Mouse (Mus musculus): ENCODE data around the gene Them7. TPM values are rescaled to one million over a fixed set of nuclear protein-coding genes. Genes with fewer than 3 reads are reported as not detected.

The Them7 gene
- polyA plus RNA-seq (2016; fragmentation: Nextera tagmentation; extraction: Ambion mirVana): 0.99 and 1.1 TPM in 2 replicates

DNA sequence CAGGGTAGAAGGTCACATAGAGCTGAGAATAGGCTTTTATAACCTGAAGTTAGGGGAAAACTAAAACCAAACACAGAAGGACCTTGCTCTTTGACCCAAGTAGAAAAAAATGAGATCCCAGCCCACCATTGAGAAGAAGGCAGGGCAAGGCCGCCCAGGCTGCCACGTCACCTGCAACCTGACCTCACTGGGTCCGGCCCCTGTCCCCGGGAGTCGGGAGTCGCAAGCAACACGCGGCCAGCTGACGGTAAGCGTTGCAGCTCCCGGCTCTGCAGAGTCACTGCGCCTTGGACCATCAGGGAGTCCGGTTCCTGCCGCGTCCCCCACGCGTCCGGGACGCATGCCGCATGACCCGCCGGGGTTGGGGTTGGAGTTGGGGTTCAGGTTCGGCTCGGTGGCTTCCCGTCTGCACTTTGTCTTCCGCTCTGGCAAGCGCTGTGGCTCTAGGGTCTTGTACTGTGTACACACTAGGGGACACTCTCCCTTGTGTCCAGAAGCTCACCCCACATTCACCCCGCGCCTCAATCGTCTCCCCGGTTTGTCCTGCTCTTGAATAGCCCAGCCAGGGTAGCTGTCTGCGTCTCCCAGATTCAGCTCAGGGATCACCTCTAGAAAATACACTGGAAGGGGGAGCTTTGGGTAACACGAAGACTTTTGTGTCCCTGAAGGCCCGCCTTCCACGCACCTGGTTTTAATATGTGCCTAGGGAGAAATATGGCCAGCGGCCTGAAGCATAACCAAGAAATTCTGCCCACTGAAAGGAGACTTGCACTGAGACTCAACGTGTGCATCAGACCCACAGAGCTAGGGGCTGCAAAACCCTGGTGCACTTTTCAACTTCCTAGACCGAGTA lies at the start of gene Them7:
Gene Them7, plus strand, starts transcription at position 187 of the 853 bp plus-strand sequence.
- peak; percentile 50; the same call in 1 of the 2 replicates for ATAC-seq (ENCODE audit: insufficient number of reproducible peaks, low FRiP score)
- Histone ChIP-seq H3K27me3 (replicated peaks) (peaks cover 14% of the 10 kb centered on the region; the same call in 1 of the 2 replicates), H3K4me1 (replicated peaks) (peaks cover 27% of the 10 kb centered on the region), H3K4me2 (peak within 1 kb of the TSS; percentile 82), H3K36me3 (no peaks in the 10 kb centered on the region), H3K4me3 (peak within 1 kb of the TSS; percentile 50), H3K27ac (ENCODE audit: poor library complexity, severe bottlenecking) (no peak within 1 kb of the TSS), H3K9me3 (replicated peaks) (no peaks in the 10 kb centered on the region), H3K9ac (peak within 1 kb of the TSS; percentile 42)
- WGBS: 4% methylated on average over 38 of the region's 38 CpGs

DNA sequence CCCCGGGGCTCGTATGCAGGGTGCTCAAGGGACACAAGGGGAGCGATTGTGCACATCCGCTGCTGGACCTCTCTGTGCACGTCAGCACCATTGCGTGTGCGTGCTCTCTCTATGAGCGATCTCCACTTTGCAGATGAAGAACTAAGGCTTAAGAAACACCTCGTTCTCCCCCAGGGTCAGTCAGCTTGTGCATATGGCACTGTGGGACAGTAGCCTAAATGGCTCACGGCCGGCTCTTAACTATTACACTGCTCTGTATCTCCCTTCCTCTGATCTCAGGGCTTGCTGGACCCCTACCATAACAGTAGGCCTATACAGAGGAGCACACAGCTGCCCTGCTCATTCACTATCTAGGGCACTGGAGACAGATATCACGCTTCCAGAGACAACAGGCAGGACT lies 45.2 kb upstream of the Them7 start:
- Histone ChIP-seq H3K27me3 (replicated peaks) (0 out of 2 replicates have a peak, but pooled peaks cover 3% of the 10 kb centered on the region), H3K27ac (ENCODE audit: poor library complexity, severe bottlenecking) (no peak overlapping the region), H3K4me1 (replicated peaks) (0 out of 2 replicates have a peak, but pooled peaks cover 7% of the 10 kb centered on the region), H3K9ac (no peak overlapping the region), H3K36me3 (peaks cover 3% of the 10 kb centered on the region; the same call in 1 of the 2 replicates), H3K9me3 (replicated peaks) (peaks cover 8% of the 10 kb centered on the region), H3K4me3 (no peak overlapping the region), H3K4me2 (no peak overlapping the region)
- ATAC-seq (ENCODE audit: insufficient number of reproducible peaks, low FRiP score): 0 out of 2 replicates have a peak, but pooled peaks have one; percentile 9
- WGBS: 75% methylated on average over 12 of the region's 12 CpGs

DNA sequence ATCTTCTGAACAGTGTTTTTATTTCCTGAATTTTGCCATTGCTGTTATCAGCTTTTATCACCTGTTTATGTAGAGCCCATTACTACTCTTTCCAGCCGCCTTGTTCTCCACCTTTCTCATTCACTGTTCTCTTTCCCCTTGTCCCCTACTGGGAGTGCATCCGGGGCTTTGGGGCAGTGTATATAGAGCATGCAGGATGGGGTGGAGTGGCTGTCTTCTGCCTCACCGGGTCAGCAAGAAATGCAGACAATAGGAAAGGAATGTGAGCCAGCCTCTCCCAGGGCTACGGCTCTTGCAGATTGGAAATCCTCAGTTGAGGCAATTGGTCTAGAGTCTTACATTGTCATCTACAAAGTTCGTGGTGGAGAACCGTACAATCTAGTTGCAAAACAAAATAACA lies 41.6 kb upstream of the Them7 start:
- Histone ChIP-seq H3K36me3 (no peaks in the 10 kb centered on the region), H3K4me1 (replicated peaks) (0 out of 2 replicates have a peak, but pooled peaks cover 7% of the 10 kb centered on the region), H3K9me3 (replicated peaks) (peaks cover 4% of the 10 kb centered on the region), H3K27me3 (replicated peaks) (no peaks in the 10 kb centered on the region), H3K4me3 (no peak overlapping the region), H3K4me2 (no peak overlapping the region), H3K27ac (ENCODE audit: poor library complexity, severe bottlenecking) (no peak overlapping the region), H3K9ac (no peak overlapping the region)
- 41% methylated on average over 6 of the region's 6 CpGs for WGBS
- no peak for ATAC-seq (ENCODE audit: insufficient number of reproducible peaks, low FRiP score)

DNA sequence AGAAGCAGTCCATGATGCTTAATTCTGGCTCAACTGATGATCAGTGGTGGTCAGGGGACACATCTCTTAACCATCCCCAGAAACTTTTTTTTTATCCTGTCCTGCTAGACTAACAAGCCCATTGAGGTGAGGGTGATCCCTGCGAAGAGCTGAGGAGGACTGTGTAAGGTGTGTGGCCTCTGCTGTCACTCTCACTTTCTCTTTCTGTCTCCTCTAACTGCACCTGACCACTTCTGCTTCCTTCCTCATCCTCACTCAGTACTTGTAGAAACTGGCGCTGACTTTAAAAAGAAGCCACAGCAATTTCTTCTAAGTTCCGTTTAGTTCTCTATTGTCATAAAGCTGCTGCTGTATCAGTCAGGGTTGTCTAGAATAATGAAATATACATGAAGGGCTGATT lies 39.0 kb upstream of the Them7 start:
- Histone ChIP-seq H3K9me3 (replicated peaks) (peaks cover 2% of the 10 kb centered on the region), H3K27ac (ENCODE audit: poor library complexity, severe bottlenecking) (no peak overlapping the region), H3K9ac (no peak overlapping the region), H3K4me1 (replicated peaks) (0 out of 2 replicates have a peak, but pooled peaks cover 7% of the 10 kb centered on the region), H3K4me2 (no peak overlapping the region), H3K4me3 (no peak overlapping the region), H3K36me3 (no peaks in the 10 kb centered on the region), H3K27me3 (replicated peaks) (no peaks in the 10 kb centered on the region)
- ATAC-seq (ENCODE audit: insufficient number of reproducible peaks, low FRiP score): no peak
- 89% methylated on average over 3 of the region's 3 CpGs for WGBS

DNA sequence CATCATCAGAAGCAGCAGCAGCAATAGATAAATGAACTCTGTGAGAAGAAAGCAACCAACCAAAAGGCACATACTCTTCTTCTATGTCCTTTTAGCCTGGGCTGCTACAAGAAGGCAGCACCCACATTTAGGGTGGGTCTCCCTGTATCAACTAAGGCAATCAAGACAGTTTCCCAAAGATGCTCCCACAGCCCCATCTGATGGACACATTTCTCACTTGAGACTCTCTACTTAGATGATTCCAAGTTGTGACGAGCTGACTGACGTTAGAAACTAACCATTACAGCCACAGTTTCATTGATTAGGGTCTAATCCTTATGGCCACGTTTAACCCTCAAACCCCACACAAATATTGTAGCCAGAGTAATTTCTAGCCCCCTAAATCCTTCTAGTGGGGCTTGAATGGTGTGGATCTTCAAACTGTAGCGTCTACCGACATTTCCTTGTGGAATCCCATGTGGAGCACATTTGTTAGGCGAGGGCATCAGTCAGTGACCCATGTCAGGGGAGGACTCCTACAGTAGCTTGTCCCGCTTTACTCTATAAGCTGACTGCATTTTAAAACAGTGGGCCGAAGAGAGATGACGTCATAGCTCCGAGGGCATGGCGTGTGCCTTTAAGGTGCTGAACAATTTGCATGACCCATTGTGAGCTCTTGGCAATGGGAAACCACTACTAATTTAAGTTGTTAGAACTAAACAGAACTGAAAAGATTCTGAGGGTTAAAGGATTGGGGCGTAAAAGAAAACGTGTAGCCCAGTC lies 38.2 kb upstream of the Them7 start:
- no peak for ATAC-seq (ENCODE audit: insufficient number of reproducible peaks, low FRiP score)
- no peak overlapping the region for H3K4me3 ChIP-seq
- H3K36me3 ChIP-seq: no peaks in the 10 kb centered on the region
- 72% methylated on average over 13 of the region's 13 CpGs for WGBS
- no peak overlapping the region for H3K9ac ChIP-seq
- no peak overlapping the region for H3K27ac ChIP-seq (ENCODE audit: poor library complexity, severe bottlenecking)
- no peaks in the 10 kb centered on the region for H3K9me3 ChIP-seq (replicated peaks)
- 0 out of 2 replicates have a peak, but pooled peaks cover 7% of the 10 kb centered on the region for H3K4me1 ChIP-seq (replicated peaks)
- no peaks in the 10 kb centered on the region for H3K27me3 ChIP-seq (replicated peaks)
- H3K4me2 ChIP-seq: no peak overlapping the region

DNA sequence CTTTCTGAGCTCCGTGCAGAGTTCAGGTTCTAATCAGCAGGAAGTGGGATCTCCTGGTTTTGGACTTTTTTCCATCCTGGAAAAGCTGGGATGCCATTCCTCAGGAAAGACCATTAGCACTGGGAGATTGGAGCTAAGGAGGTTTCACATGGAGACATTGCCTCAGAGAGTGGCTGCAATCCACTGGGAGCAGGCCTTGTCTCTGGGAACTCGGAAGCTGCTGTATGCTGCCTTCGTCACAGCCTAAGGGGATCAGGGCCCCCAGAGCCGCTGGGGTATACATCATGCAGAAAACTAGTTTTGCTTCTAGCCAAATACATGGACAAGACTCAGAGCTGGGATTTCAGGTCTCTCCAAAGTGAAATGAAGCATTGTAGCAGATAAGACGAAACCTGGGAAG lies 37.5 kb upstream of the Them7 start:
- no peaks in the 10 kb centered on the region for H3K9me3 ChIP-seq (replicated peaks)
- H3K36me3 ChIP-seq: no peaks in the 10 kb centered on the region
- ATAC-seq (ENCODE audit: insufficient number of reproducible peaks, low FRiP score): no peak
- no peak overlapping the region for H3K27ac ChIP-seq (ENCODE audit: poor library complexity, severe bottlenecking)
- H3K4me2 ChIP-seq: no peak overlapping the region
- no peaks in the 10 kb centered on the region for H3K27me3 ChIP-seq (replicated peaks)
- H3K4me1 ChIP-seq (replicated peaks): 0 out of 2 replicates have a peak, but pooled peaks cover 7% of the 10 kb centered on the region
- H3K4me3 ChIP-seq: no peak overlapping the region
- H3K9ac ChIP-seq: no peak overlapping the region
- 59% methylated on average over 5 of the region's 5 CpGs for WGBS

DNA sequence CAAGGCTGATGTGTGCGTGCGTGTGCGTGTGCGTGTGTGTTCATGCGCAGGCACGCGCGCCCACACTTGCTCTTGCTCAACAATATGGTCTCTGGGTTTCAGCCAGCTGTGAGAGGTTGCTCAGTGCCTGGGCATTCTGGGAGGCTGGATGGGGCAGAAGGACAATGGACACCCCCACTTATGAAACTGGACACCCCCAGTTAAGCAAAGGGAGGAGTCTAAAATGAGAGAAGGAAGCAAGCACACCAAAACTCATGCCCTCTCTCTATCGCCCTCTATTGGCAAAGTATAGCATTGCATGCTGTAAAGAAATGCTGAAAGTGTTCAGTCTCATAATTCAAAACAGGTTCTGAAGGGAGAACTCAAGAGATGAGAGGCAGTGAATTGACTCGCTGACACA lies 35.9 kb upstream of the Them7 start:
- 76% methylated on average over 10 of the region's 10 CpGs for WGBS
- Histone ChIP-seq H3K4me2 (no peak overlapping the region), H3K4me3 (no peak overlapping the region)

DNA sequence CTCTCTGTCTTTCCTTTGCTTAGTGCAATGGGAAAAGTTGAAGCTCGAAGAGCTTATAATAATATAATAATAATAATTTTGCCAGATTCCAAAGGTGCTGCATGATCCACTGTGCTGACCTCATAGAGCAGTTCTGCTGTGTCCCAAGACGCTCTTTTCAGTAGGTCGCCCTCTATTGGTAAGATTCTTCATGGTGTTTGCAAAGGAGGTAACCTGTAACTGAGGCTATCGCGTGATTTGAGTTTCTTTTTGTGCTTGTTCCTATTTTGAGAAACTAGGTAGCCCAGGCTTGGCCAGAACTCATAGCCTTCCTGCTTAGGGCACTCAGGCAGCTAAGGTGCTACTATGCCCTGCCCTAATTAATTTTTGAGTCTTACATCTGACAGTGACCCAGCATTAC lies 34.8 kb upstream of the Them7 start:
- H3K9me3 ChIP-seq (replicated peaks): no peaks in the 10 kb centered on the region
- no peaks in the 10 kb centered on the region for H3K36me3 ChIP-seq
- no peak for ATAC-seq (ENCODE audit: insufficient number of reproducible peaks, low FRiP score)
- no peak overlapping the region for H3K27ac ChIP-seq (ENCODE audit: poor library complexity, severe bottlenecking)
- 26% methylated on average over 5 of the region's 5 CpGs for WGBS
- no peaks in the 10 kb centered on the region for H3K4me1 ChIP-seq (replicated peaks)
- H3K4me3 ChIP-seq: no peak overlapping the region
- H3K9ac ChIP-seq: no peak overlapping the region
- no peaks in the 10 kb centered on the region for H3K27me3 ChIP-seq (replicated peaks)
- no peak overlapping the region for H3K4me2 ChIP-seq

More for the DNA sequence above, 35.9 kb upstream of the Them7 start:
- Histone ChIP-seq H3K9ac (no peak overlapping the region), H3K27me3 (replicated peaks) (no peaks in the 10 kb centered on the region), H3K27ac (ENCODE audit: poor library complexity, severe bottlenecking) (no peak overlapping the region), H3K36me3 (no peaks in the 10 kb centered on the region), H3K9me3 (replicated peaks) (no peaks in the 10 kb centered on the region), H3K4me1 (replicated peaks) (no peaks in the 10 kb centered on the region)
- ATAC-seq (ENCODE audit: insufficient number of reproducible peaks, low FRiP score): no peak

DNA sequence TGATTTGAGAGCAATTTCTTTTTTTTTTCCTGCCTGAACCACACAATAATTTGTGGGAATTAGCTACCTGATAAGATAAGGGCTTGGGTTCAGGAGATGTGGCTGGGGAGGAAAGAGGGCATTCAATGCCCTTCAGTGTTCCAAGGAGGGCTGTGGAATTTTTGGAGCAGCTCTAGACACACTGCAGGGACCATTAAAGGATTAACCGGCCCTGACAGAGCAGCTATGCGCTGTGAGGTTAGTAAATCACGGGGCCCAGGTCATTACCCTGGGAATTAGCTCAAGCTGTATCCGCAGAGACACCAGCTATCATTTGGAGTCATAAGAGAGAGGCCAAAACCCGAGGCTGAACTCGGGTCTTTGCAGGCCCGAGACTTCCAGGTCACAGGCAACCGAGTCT lies 24.0 kb upstream of the Them7 start:
- H3K4me2 ChIP-seq: no peak overlapping the region
- H3K9ac ChIP-seq: no peak overlapping the region
- H3K27me3 ChIP-seq (replicated peaks): no peaks in the 10 kb centered on the region
- H3K36me3 ChIP-seq: no peaks in the 10 kb centered on the region
- H3K9me3 ChIP-seq (replicated peaks): no peaks in the 10 kb centered on the region
- no peak for ATAC-seq (ENCODE audit: insufficient number of reproducible peaks, low FRiP score)
- WGBS: 35% methylated on average over 8 of the region's 8 CpGs
- no peak overlapping the region for H3K4me3 ChIP-seq
- H3K4me1 ChIP-seq (replicated peaks): 0 out of 2 replicates have a peak, but pooled peaks cover 4% of the 10 kb centered on the region
- no peak overlapping the region for H3K27ac ChIP-seq (ENCODE audit: poor library complexity, severe bottlenecking)

DNA sequence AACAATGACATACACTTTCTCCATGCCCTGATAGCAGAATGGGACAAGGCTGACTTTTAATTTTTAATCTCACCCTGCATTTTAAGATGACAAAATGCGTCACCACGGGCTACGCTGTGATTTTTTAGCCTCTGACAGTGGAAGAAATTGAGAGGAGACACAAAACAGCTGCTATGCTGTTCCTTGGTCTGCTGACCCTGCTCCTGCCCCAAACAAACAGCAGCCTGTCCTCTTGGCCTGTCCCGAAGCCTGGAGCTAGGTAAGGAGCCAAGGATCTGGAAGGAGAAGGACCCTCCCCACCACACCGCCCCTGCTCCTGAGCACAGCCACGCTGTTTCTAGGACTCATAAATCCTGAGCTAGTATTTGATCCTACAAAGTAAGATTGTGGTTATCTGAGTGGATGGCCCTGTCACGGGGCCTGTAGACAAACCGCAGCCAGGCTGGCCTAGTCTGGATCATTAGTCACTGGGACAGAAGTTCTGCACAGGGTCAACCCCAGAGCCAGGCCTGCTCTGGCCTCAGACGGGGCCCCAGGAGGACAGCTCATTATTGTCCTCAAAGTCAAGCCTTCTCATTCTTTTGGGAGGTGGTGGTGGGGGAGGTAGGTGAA lies 17.5 kb upstream of the Them7 start:
- H3K9ac ChIP-seq: no peak overlapping the region
- no peak overlapping the region for H3K4me3 ChIP-seq
- no peaks in the 10 kb centered on the region for H3K36me3 ChIP-seq
- WGBS: 48% methylated on average over 9 of the region's 9 CpGs
- no peak overlapping the region for H3K4me2 ChIP-seq
- no peak overlapping the region for H3K27ac ChIP-seq (ENCODE audit: poor library complexity, severe bottlenecking)
- H3K27me3 ChIP-seq (replicated peaks): no peaks in the 10 kb centered on the region
- peaks cover 10% of the 10 kb centered on the region for H3K4me1 ChIP-seq (replicated peaks)
- no peaks in the 10 kb centered on the region for H3K9me3 ChIP-seq (replicated peaks)
- ATAC-seq (ENCODE audit: insufficient number of reproducible peaks, low FRiP score): no peak

DNA sequence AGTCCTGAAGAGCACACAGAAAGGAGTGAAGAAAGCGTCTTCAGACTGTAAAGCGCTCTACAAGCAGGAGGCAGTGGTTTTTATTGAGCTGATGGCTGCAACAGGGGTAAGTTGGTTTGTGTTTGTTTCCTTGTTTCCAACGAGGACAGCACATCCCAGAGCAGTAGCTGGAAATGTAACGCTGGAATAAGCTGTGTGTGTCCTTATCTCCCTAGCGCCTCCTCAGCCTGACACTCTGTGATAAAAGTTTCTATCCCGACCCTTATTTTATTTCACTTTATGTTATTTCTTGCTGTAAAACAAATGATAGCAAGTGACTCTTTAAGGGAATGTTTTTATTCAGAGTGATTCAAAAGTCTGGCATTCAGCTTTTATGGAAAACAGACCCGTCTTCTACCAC lies 11.3 kb upstream of the Them7 start:
- no peaks in the 10 kb centered on the region; the same call in none of the 2 replicates for H3K27me3 ChIP-seq (replicated peaks)
- H3K4me3 ChIP-seq: no peak overlapping the region
- ATAC-seq (ENCODE audit: insufficient number of reproducible peaks, low FRiP score): no peak
- no peak overlapping the region for H3K9ac ChIP-seq
- 30% methylated on average over 7 of the region's 7 CpGs for WGBS
- H3K4me2 ChIP-seq: no peak overlapping the region
- no peaks in the 10 kb centered on the region for H3K36me3 ChIP-seq
- no peak overlapping the region for H3K27ac ChIP-seq (ENCODE audit: poor library complexity, severe bottlenecking)
- no peaks in the 10 kb centered on the region for H3K9me3 ChIP-seq (replicated peaks)
- peaks cover 23% of the 10 kb centered on the region for H3K4me1 ChIP-seq (replicated peaks)

All from heart, embryonic 12.5 days (tissue).